Mouse (Mus musculus): Measurements from ENCODE around the gene Pxdn. TPM values are rescaled to one million over a fixed set of nuclear protein-coding genes. Genes with fewer than 3 reads are reported as not detected.
A peak's percentile ranks its signal among the peaks of the same experiment; 100 is the strongest.

Pxdn gene
- polyA plus RNA-seq, 1 experiment from 2014 or later = 128 TPM

DNA sequence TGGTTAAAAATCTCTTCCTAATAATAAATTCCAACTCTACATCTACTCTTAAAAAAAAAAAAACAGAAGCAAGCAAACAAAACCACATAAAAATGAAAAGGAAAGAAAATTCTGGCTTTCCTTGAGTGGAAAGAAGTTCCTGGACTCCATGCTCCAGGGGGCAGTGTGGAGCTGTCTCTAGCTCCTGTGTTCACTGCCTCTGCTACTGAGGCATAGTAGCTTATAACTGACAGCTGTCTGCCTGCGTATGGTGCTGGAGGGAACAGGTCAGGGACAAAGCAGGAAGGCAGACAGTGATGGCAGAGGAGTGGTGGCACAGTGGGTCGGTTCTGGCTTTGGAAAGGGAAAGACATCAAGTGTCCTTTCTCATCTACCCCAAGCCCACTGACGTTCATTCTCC lies 10.5 kb upstream of the Pxdn start:
- DNase-seq (ENCODE audit: low spot score) (peak; percentile 69), ATAC-seq (ENCODE audit: low read depth) (peak; percentile 75)
- Histone ChIP-seq H3K4me3 (ENCODE audit: low read depth, low read length) (no peak overlapping the region), H3K36me3 (ENCODE audit: control insufficient read depth, insufficient read depth, low read length) (no peaks in the 10 kb centered on the region), H3K27ac (replicated peaks; ENCODE audit: low read depth, low read length) (no peak overlapping the region), H3K4me1 (ENCODE audit: control insufficient read depth, insufficient read depth, low read length) (no peaks in the 10 kb centered on the region), H3K27me3 (replicated peaks; ENCODE audit: control insufficient read depth, insufficient read depth, low read length) (no peaks in the 10 kb centered on the region), H3K9ac (ENCODE audit: low read depth, low read length) (no peak overlapping the region), H3K4me2 (ENCODE audit: low read depth, low read length) (no peak overlapping the region), H3K9me3 (ENCODE audit: control insufficient read depth, low read length) (no peaks in the 10 kb centered on the region)
- 32% methylated on average over 3 of the region's 3 CpGs for WGBS

DNA sequence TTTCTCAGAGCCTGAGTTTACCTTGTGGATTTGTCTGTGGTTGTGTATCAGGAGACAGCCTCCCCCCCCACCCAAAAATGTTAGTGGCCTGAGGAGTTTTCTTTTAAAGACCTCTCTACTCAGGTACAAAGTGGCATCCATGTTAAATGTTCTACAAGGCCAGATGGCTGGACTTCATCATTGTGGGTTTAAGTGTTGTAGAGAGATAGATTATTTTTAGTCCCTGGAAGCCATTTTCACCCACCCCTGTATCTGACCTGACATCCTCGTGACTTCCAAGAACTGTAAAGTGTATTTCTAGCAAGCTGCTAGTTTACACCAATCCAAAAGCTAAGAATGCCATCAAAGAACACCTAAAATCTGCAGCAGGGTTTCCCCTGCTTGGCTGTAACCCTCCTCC lies 6.8 kb upstream of the Pxdn start:
- no peak overlapping the region for H3K9ac ChIP-seq (ENCODE audit: low read depth, low read length)
- H3K4me2 ChIP-seq (ENCODE audit: low read depth, low read length) = no peak overlapping the region
- ATAC-seq (ENCODE audit: low read depth) (no peak), DNase-seq (ENCODE audit: low spot score) (no peak)
- H3K27me3 ChIP-seq (replicated peaks; ENCODE audit: control insufficient read depth, insufficient read depth, low read length) = no peaks in the 10 kb centered on the region
- H3K27ac ChIP-seq (replicated peaks; ENCODE audit: low read depth, low read length) = no peak overlapping the region
- no peaks in the 10 kb centered on the region for H3K9me3 ChIP-seq (ENCODE audit: control insufficient read depth, low read length)
- H3K36me3 ChIP-seq (ENCODE audit: control insufficient read depth, insufficient read depth, low read length) = no peaks in the 10 kb centered on the region
- H3K4me1 ChIP-seq (ENCODE audit: control insufficient read depth, insufficient read depth, low read length) = no peaks in the 10 kb centered on the region
- no peak overlapping the region for H3K4me3 ChIP-seq (ENCODE audit: low read depth, low read length)
- 79% methylated on average over 1 of the region's 1 CpGs for WGBS

DNA sequence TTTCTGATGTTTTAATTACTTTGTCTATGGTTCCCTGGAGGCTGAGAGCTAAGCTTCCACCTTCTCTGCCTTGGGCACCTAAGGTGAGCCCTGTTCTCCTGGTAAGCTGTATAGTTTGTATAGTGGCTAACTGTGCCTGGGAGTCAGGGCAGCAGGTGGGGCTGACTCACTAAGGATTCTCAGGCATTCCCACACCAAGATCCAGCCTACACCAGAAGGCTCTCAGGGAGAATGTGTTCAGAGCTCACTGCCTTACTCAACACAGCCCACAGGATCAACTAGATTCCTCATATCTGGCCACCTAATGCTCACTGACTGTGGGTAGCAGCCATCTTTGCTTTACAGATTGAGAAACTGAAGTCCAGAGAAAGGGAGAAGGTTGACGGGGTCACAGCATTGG lies 4.5 kb upstream of the Pxdn start:
- WGBS = 100% methylated on average over 1 of the region's 1 CpGs
- no peak for ATAC-seq (ENCODE audit: low read depth)
- no peak overlapping the region for H3K27ac ChIP-seq (replicated peaks; ENCODE audit: low read depth, low read length)
- H3K4me2 ChIP-seq (ENCODE audit: low read depth, low read length) = no peak overlapping the region
- no peaks in the 10 kb centered on the region for H3K36me3 ChIP-seq (ENCODE audit: control insufficient read depth, insufficient read depth, low read length)
- H3K4me1 ChIP-seq (ENCODE audit: control insufficient read depth, insufficient read depth, low read length) = peaks cover 7% of the 10 kb centered on the region; the same call in 1 of the 2 replicates
- no peak overlapping the region for H3K4me3 ChIP-seq (ENCODE audit: low read depth, low read length)
- DNase-seq (ENCODE audit: low spot score) = no peak
- no peaks in the 10 kb centered on the region for H3K9me3 ChIP-seq (ENCODE audit: control insufficient read depth, low read length)
- H3K9ac ChIP-seq (ENCODE audit: low read depth, low read length) = no peak overlapping the region
- H3K27me3 ChIP-seq (replicated peaks; ENCODE audit: control insufficient read depth, insufficient read depth, low read length) = no peaks in the 10 kb centered on the region

DNA sequence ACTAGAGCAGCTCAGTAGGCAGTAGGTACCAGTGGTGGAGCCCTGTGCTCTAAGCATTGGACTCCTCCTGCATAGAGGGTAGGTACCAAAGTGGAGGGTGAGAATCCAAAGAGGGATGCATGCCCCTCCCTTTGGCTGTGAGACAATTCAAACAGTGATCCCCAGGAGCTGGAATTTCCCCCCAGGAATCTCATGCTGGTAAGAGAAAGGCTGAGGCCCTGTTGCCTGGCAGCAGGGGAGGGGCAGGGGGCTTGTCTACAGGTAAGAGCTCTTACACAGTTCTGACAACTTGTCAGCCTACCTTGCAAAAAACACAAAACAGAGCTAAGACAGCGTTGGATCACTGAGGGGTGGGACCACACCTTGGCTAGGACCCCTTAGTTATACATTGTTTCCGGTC lies 3.9 kb upstream of the Pxdn start:
- H3K9me3 ChIP-seq (ENCODE audit: control insufficient read depth, low read length) = no peaks in the 10 kb centered on the region
- H3K4me2 ChIP-seq (ENCODE audit: low read depth, low read length) = no peak overlapping the region
- DNase-seq (ENCODE audit: low spot score) (no peak), ATAC-seq (ENCODE audit: low read depth) (no peak)
- H3K4me3 ChIP-seq (ENCODE audit: low read depth, low read length) = no peak overlapping the region
- H3K9ac ChIP-seq (ENCODE audit: low read depth, low read length) = no peak overlapping the region
- WGBS = 48% methylated on average over 2 of the region's 2 CpGs
- no peaks in the 10 kb centered on the region for H3K36me3 ChIP-seq (ENCODE audit: control insufficient read depth, insufficient read depth, low read length)
- H3K27ac ChIP-seq (replicated peaks; ENCODE audit: low read depth, low read length) = no peak overlapping the region
- H3K4me1 ChIP-seq (ENCODE audit: control insufficient read depth, insufficient read depth, low read length) = peaks cover 7% of the 10 kb centered on the region; the same call in 1 of the 2 replicates
- H3K27me3 ChIP-seq (replicated peaks; ENCODE audit: control insufficient read depth, insufficient read depth, low read length) = no peaks in the 10 kb centered on the region

DNA sequence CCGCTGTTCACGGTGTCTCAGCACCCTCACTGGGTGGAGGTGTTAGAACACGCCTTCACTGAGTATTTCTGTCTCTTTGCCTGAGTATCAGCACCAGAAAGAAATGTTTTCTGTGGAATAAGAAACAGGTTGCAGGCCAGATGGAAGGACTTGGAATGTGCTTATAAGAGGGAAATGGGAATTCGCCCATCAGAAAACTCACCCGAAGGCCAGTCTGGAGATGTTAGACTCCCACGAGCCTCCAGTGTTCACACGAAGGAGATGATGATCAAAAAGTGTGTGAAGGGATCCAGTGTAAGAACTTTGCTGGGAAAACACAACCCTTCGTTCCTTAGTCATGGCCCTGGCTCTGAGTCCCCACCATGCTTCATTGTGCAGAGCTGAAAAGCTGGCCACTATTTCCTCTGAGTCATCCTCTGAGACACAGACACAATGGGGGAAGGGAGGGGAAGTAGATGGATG lies 3.3 kb upstream of the Pxdn start:
- WGBS = 68% methylated on average over 8 of the region's 8 CpGs
- Histone ChIP-seq H3K9ac (ENCODE audit: low read depth, low read length) (no peak overlapping the region), H3K4me2 (ENCODE audit: low read depth, low read length) (no peak overlapping the region), H3K27me3 (replicated peaks; ENCODE audit: control insufficient read depth, insufficient read depth, low read length) (no peaks in the 10 kb centered on the region), H3K4me1 (ENCODE audit: control insufficient read depth, insufficient read depth, low read length) (peaks cover 7% of the 10 kb centered on the region; the same call in 1 of the 2 replicates), H3K9me3 (ENCODE audit: control insufficient read depth, low read length) (no peaks in the 10 kb centered on the region), H3K27ac (replicated peaks; ENCODE audit: low read depth, low read length) (no peak overlapping the region), H3K4me3 (ENCODE audit: low read depth, low read length) (no peak overlapping the region), H3K36me3 (ENCODE audit: control insufficient read depth, insufficient read depth, low read length) (no peaks in the 10 kb centered on the region)
- ATAC-seq (ENCODE audit: low read depth) (no peak), DNase-seq (ENCODE audit: low spot score) (no peak)

DNA sequence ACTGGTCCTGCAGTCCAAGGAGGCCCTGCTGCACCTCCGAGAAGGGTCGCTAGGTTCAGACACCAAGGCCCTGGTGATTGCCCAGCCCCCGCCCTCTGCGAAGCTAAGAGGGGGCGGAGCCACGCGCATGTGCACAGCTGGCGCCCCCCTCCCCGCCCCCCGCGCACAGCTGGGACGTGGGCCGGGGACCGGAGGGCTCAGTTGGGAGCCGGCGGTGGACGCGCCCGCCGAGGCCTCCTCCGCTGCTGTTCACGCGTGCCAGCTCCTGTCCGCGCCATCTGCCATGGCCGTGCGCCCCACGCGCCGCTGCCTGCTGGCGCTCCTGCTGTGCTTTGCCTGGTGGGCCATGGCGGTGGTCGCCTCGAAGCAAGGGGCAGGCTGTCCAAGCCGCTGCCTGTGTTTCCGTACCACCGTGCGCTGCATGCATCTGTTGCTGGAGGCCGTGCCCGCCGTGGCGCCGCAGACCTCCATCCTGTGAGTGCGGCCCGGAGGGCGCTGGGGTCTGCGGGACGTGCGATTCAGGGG lies 505 bp downstream of the Pxdn start:
- Histone ChIP-seq H3K27ac (replicated peaks; ENCODE audit: low read depth, low read length) (peak overlapping the region; percentile 91), H3K4me2 (ENCODE audit: low read depth, low read length) (peak overlapping the region; percentile 81), H3K36me3 (ENCODE audit: control insufficient read depth, insufficient read depth, low read length) (0 out of 2 replicates have a peak, but pooled peaks cover 3% of the 10 kb centered on the region), H3K9me3 (ENCODE audit: control insufficient read depth, low read length) (no peaks in the 10 kb centered on the region), H3K4me1 (ENCODE audit: control insufficient read depth, insufficient read depth, low read length) (peaks cover 22% of the 10 kb centered on the region), H3K4me3 (ENCODE audit: low read depth, low read length) (peak overlapping the region; percentile 87), H3K27me3 (replicated peaks; ENCODE audit: control insufficient read depth, insufficient read depth, low read length) (no peaks in the 10 kb centered on the region), H3K9ac (ENCODE audit: low read depth, low read length) (peak overlapping the region; percentile 95)
- peak; percentile 90 for DNase-seq (ENCODE audit: low spot score)
- WGBS = 0% methylated on average over 9 of the region's 49 CpGs
- ATAC-seq (ENCODE audit: low read depth) = peak; percentile 90

DNA sequence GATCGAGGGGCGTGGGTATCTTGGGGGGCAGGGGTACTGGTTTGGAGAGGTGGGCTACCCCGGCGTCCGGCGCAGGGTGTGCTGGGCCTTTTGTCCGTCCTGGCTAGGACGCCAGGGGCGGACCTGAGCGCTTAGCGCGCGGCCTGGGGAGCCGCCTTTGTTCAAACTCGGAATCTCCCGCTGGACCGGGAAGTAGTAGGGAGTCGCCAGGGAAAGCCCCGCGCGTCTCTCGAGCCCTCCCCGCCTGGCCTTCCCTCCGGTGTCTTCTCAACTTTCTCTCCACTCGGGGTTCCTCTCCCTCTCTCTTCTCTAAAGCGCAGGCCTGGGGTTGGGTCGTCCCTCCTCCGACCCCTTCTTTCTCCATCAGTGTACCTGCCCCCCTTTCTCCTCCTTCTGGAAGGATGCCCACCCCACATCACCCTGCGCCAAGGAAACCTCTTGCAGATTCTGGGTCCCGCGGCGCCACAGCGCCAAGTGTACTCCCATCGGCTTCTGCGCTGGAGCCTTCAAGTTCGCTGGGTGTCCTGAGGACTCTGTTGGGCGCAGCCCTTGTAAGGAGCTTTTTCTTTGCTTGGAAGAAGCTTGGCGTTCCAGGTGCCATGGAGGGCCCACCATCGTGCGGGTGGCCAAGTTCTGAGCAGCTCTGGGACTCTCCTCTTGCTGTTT lies 1.1 kb downstream of the Pxdn start:
- 0 out of 2 replicates have a peak, but pooled peaks cover 3% of the 10 kb centered on the region for H3K36me3 ChIP-seq (ENCODE audit: control insufficient read depth, insufficient read depth, low read length)
- peaks cover 22% of the 10 kb centered on the region for H3K4me1 ChIP-seq (ENCODE audit: control insufficient read depth, insufficient read depth, low read length)
- DNase-seq (ENCODE audit: low spot score) = peak; percentile 76
- peak overlapping the region; percentile 91 for H3K27ac ChIP-seq (replicated peaks; ENCODE audit: low read depth, low read length)
- H3K9ac ChIP-seq (ENCODE audit: low read depth, low read length) = peak overlapping the region; percentile 95
- no peaks in the 10 kb centered on the region for H3K9me3 ChIP-seq (ENCODE audit: control insufficient read depth, low read length)
- WGBS = 1% methylated on average over 17 of the region's 40 CpGs
- H3K4me2 ChIP-seq (ENCODE audit: low read depth, low read length) = peak overlapping the region; percentile 81
- peak overlapping the region; percentile 87 for H3K4me3 ChIP-seq (ENCODE audit: low read depth, low read length)
- ATAC-seq (ENCODE audit: low read depth) = peak; percentile 81
- no peaks in the 10 kb centered on the region for H3K27me3 ChIP-seq (replicated peaks; ENCODE audit: control insufficient read depth, insufficient read depth, low read length)

DNA sequence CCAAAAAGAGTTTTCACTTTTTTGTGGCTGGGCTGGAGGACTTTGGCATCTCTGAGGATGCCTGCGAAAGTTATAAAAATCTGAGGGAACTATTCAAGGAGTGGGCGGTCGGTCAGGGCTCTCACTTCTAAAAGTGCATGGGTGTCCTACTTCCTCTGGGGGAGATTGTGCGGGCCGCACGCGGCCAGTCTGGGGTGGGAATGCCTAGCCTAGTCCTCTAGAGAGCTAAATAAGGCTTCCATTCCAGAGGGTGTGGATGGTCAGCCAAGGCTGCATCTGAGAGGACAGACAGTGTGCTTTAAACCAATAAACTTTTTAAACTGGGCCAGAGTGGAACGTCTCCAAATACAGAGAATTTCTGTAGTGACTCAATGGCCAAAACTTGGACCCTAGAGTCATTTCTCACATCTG lies 1.9 kb downstream of the Pxdn start:
- Histone ChIP-seq H3K36me3 (ENCODE audit: control insufficient read depth, insufficient read depth, low read length) (0 out of 2 replicates have a peak, but pooled peaks cover 3% of the 10 kb centered on the region), H3K4me3 (ENCODE audit: low read depth, low read length) (peak overlapping the region; percentile 87), H3K9ac (ENCODE audit: low read depth, low read length) (peak overlapping the region; percentile 95), H3K9me3 (ENCODE audit: control insufficient read depth, low read length) (no peaks in the 10 kb centered on the region), H3K27me3 (replicated peaks; ENCODE audit: control insufficient read depth, insufficient read depth, low read length) (no peaks in the 10 kb centered on the region), H3K4me2 (ENCODE audit: low read depth, low read length) (peak overlapping the region; percentile 81), H3K4me1 (ENCODE audit: control insufficient read depth, insufficient read depth, low read length) (peaks cover 22% of the 10 kb centered on the region), H3K27ac (replicated peaks; ENCODE audit: low read depth, low read length) (peak overlapping the region; percentile 91)
- ATAC-seq (ENCODE audit: low read depth) = no peak
- DNase-seq (ENCODE audit: low spot score) = no peak
- 4% methylated on average over 8 of the region's 8 CpGs for WGBS

DNA sequence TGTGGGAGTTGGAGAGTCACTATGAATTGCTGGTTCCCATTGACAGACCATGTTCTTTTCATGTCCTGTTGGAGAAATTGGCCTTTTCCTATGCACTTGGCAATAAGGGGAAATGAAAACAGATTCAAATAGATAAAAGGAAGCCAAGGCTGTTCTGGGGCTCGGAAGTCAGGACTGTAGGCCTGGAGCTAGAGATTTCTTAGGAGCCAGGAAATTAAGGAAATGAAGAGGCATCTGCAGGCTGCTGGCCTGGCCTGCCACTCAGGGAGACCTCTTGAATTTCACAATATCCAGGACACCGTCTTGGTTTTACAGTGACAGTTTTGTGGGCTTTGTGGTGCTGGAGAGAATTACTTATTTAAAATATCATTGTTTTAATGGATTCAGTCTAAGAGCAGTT lies 5.0 kb downstream of the Pxdn start:
- H3K9me3 ChIP-seq (ENCODE audit: control insufficient read depth, low read length) = no peaks in the 10 kb centered on the region
- H3K36me3 ChIP-seq (ENCODE audit: control insufficient read depth, insufficient read depth, low read length) = 0 out of 2 replicates have a peak, but pooled peaks cover 3% of the 10 kb centered on the region
- no peak overlapping the region for H3K9ac ChIP-seq (ENCODE audit: low read depth, low read length)
- ATAC-seq (ENCODE audit: low read depth) (no peak), DNase-seq (ENCODE audit: low spot score) (no peak)
- peaks cover 35% of the 10 kb centered on the region for H3K4me1 ChIP-seq (ENCODE audit: control insufficient read depth, insufficient read depth, low read length)
- H3K27me3 ChIP-seq (replicated peaks; ENCODE audit: control insufficient read depth, insufficient read depth, low read length) = no peaks in the 10 kb centered on the region
- no peak overlapping the region for H3K4me2 ChIP-seq (ENCODE audit: low read depth, low read length)
- H3K27ac ChIP-seq (replicated peaks; ENCODE audit: low read depth, low read length) = no peak overlapping the region
- no peak overlapping the region for H3K4me3 ChIP-seq (ENCODE audit: low read depth, low read length)
- 83% methylated on average over 2 of the region's 2 CpGs for WGBS
